Mouse (Mus musculus): ENCODE measurements at regions not wholly inside any gene's neighbourhood (a gene's known extent, or its start where the extent isn't known, plus 50 kb on each side); places are given as distances from the start of the nearest gene placed in this dataset.
"Not testable (repeated sequence)": the region's sequence is repeated elsewhere in the genome, so short reads cannot be mapped to it uniquely, and the experiment has no call there.

GRCm38 (mm10) chr2:39420696-39421095, 194.4 kb upstream of the Ppp6c start:
- DNase-seq (ENCODE audit: low spot score), result no peak

GRCm38 (mm10) chr2:39400336-39400735, 174.1 kb upstream of the Ppp6c start:
- DNase-seq (ENCODE audit: low spot score), result peak; percentile 6

- DNase-seq (ENCODE audit: low spot score), result no peak
Measured at GRCm38 (mm10) chr2:39399523-39399922, 173.3 kb upstream of the Ppp6c start.

DNA sequence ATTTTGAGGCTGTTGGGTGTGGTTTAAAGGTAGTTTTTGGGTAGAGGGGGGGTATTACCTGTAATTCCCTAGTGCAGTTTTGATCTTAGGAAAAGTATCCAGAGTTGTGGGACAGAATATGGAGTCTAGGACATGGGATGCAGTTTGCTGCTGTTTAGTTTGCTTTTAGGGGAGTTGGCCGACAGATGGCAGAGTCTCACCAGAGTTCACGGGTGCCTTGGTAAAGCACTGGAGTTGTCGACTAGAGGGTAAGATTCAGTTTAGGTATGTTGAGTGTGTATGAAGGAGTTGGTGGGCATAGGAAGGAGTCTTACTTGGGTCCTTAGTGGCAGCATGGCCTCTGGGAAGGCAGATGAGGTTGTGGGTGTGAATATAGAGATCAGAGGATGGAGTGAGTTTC, 168.4 kb upstream of the Ppp6c start:
- DNase-seq (ENCODE audit: low spot score), result peak; percentile 6

- DNase-seq (ENCODE audit: low spot score), result no peak
Measured at GRCm38 (mm10) chr2:39377264-39377663, 151.0 kb upstream of the Ppp6c start.

- peak; percentile 95 for DNase-seq (ENCODE audit: low spot score)
Measured at GRCm38 (mm10) chr2:39373068-39373779, 147.0 kb upstream of the Ppp6c start.

- no peak for DNase-seq (ENCODE audit: low spot score)
Measured at GRCm38 (mm10) chr2:39344207-39344606, 118.0 kb upstream of the Ppp6c start.

DNA sequence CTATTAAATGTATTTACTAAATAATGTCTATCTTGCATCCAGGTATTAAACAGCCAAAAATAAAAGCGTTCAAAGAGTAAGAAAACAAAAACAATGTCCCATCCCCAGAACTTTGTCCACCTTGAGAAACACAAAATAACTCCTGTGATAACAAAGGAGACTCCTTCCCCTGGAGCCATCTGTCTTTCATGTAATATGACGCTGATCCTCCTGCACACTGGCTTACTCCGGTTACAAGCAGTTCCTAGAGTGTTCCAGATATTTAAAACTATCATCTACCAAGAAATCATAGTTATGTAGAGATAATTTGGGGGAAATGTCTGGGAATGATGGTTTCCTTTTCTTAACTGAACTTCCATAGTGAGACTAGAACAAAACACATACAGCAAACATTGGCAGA, 114.2 kb upstream of the Ppp6c start:
- peak; percentile 8 for DNase-seq (ENCODE audit: low spot score)

DNA sequence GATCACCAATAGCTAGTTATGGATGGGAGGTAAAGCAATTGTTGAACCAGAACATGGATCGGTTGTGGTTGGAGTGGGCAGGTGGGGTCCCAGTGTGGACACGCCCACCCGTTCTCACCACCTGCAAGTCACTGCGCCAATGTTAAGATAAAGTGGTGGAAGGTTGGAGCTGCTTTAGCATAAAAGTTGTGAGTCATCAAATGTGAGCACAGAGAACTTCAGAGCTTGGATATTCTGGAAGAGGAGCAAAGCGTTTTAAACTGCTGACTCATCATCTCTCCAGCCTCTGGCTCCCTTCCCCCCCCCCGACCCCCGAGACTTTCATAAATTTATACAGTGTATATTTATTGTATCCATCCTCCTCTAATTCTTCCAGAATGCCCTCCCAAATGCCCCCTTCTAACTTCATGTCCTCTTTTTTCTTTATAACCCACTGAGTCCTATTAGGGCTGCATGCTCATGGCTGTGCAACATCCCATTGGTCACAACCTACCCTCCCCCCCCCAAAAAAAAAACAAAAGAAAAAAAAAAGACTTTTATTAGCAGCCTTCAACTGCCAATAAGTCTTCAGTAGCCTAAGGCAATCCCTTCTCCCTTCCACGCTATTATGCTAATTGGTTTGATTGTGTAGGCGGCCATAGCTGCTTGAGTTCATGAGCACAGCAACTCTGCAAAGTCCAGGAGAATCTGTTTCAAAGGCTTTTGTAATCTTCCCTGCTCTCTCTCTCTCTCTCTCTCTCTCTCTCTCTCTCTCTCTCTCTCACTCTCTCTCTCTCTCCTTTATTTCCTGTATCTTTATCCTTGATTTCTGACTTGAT, 112.8 kb upstream of the Ppp6c start:
- peak; percentile 38 for DNase-seq (ENCODE audit: low spot score)

DNA sequence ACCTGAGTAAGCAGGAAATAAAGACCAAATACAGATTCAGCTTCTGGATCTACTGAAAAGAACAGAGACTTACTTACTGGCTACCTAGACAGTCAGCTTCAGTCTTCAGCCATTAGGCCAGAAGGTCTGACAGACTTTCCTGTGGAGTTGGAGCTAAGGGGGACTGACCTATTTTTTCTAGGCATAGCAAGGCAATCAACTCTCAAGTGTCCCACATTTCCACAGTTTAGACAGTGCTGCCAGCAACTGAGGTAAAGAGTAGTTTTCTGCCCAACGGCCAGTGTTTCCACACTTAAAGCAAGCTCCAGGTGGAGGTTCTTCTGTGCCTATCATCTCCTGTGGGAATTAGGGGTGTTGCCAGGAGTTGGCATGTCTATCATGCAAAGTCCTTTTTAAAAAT, 111.3 kb upstream of the Ppp6c start:
- no peak for DNase-seq (ENCODE audit: low spot score)

DNA sequence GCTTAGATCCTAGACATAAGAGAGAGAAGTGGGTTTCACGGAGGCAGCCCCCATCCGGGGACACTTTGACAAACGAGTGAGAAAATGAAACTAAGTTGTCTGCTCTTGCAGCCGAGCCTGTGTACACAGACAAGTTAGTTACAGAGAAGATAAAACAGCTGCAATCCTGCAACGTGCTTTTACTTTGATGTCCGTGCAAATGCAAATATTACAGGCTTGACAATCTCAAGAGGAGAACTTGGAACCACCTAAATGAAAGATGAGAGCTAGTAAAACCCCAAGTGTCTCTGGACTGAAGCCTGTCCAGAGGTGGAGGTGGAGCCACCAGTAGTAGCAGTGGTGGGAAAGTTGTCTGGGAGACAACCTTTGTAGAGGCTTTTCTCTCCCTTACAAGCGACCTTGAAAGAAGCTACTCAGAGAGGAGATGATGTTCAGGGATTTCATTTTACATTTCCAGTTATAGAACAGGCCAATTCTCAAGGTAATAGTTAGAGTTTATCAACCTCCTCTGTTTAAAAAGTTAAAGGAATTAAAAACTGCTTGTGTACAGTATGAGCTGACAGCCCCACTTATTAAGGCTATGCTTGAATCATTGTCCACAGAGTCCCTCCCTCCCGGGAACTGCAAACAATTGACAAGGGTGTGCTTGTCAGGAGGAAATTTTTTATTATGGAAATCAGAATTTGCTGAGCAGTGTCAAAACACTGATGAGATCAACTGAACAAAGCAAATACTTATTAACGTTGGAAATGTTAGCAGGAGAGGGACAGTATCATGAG, 99.7 kb upstream of the Ppp6c start:
- DNase-seq (ENCODE audit: low spot score), result no peak

DNA sequence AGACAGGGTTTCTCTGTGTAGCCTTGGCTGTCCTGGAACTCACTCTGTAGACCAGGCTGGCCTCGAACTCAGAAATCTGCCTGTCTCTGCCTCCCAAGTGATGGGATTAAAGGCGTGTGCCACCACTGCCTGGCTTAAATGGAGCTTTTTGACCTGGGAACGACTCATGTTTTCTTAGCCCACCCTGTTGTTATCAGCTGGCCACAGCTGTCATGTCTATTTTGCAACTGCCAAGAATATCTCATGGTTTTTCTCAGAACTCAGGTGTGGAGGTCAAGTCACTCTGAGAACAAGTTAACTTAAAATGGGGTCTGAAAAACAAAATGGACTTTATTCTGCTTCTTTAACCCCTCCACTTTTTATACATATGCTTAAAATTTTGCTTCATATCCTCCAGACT, 98.9 kb upstream of the Ppp6c start:
- not testable (repeated sequence) for DNase-seq (ENCODE audit: low spot score)

DNA sequence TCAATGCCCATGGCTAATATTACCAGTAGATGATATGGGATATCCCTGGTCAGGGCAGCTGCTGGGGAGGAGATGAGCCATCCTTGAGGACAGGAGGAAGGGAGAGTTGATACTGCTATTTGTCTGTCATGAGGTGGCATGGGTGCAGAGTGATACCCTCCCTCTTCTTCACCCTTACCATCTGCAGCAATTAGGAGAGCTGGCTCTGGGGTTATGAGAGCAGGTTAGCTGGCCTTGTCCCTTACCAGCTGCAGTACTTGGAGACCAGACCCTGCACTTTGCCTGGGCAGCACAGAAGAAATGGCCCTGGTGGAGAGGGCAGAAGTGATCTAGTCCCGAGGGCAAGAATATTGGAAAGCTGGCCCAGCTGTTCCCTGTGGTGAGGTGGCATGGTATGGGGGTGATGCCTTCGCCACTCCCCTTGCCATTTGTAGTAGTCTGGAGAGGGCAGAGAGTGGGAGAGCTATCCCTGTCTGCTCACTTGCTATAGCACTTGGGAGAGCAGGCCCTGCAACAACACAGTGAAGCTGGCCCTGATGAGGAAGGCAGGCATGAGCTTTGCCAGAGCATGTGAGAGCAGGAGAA, 73.6 kb upstream of the Ppp6c start:
- no peak for DNase-seq (ENCODE audit: low spot score)

DNA sequence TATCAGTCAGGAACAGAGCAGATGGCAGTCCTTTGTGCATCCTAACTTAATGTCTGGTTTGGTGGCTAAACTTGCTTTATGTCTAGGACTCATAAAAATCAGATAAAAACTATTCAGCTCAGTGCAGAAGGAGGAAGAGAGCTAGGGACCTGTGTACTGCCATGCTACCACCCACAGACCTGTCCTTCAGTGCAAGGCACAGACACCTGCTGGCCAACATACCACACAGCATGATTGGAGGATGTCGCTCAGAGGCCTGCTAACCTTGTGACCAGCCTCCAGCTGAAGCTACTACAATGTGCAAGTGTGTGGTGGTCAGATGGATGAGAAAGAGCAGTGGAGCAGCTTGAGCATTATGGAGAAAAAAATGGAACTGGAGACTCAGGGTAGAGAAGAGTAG, 73.0 kb upstream of the Ppp6c start:
- DNase-seq (ENCODE audit: low spot score), result no peak

DNA sequence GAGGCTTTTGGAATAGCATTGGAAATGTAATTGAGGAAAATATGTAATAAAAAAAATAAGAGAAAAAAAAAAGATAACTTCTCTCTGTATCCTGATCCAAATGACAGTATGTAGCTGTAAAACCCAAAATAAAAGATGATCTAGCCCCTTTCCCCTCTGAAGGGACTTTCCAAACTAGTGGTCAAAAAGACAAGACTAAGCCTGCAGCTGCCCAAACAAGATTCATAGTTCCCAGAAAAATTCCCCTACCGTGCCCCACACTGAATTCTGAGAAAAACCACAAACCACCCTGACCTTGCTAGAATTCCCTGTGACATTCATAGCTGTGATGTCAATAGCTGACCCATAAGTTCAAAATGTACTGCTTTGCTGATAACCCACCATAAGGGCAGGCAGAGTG, 69.2 kb upstream of the Ppp6c start:
- no peak for DNase-seq (ENCODE audit: low spot score)

- DNase-seq (ENCODE audit: low spot score), result no peak
Measured at GRCm38 (mm10) chr2:39278218-39278617, 52.0 kb upstream of the Ppp6c start.

All from embryo, embryonic 10 days (tissue).